Mouse (Mus musculus): Measurements from ENCODE around the gene Ap1g1.

GRCm38 (mm10) chr8:109734018-109734417 lies 44.3 kb upstream of the Ap1g1 start:
- TF ChIP-seq CTCF (conservative IDR thresholded peaks at IDR 0.05; ENCODE audit: low read length) (no peak), NANOG (IDR thresholded peaks at IDR 0.05; ENCODE audit: borderline replicate concordance, low read length) (no peak), POU5F1 (IDR thresholded peaks at IDR 0.05; ENCODE audit: borderline replicate concordance, low read length) (no peak)

All from E14TG2a.4 (cell line).